Mouse (Mus musculus) stomach, postnatal 0 days (tissue): ENCODE measurements around the gene Vim.

Source experiments
- CTCF ChIP-seq: IDR thresholded peaks from 2 replicates; pipeline ENCODE4 v1.5.1; 2016; ENCODE audit warnings: antibody characterized with exemption, low read depth, mild to moderate bottlenecking, moderate library complexity
- EP300 ChIP-seq: optimal IDR thresholded peaks from 2 replicates; pipeline ENCODE3; 2016; ENCODE audit warnings: antibody characterized with exemption

DNA sequence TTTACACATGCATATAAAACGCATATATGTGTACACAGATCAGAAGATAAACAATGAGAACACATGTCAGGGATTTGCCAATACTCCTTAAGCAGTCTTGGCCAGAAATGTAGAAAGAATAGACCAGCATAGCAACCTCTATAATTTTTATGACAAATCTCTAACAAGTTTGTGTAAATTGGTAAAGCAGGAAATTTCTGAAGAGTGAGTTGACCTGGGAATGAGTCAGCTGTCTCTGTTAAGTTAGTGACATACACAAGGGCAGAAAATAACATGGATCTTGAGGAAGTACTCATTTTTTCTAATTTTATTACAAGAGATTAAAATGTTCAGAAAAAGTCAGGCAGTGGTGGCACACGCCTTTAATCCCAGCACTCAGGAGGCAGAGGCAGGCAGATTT, 47.5 kb upstream of the Vim start:
- no peak for TF ChIP-seq EP300
- TF ChIP-seq CTCF: no peak
